Mouse (Mus musculus): ENCODE results near the gene Scarb2. TPM values are rescaled to one million over a fixed set of nuclear protein-coding genes. Genes with fewer than 3 reads are reported as not detected.

Gene Scarb2
- polyA plus RNA-seq, 1 experiment: 59.1 TPM

GRCm38 (mm10) chr5:92457410-92457809 is 49.2 kb downstream of the Scarb2 start:
- 62% methylated on average over 2 of the region's 2 CpGs for WGBS
- H3K4me3 ChIP-seq (replicated peaks; ENCODE audit: extremely low read depth, low read depth, low read length): no peak overlapping the region
- DNase-seq: no peak
- TF ChIP-seq CTCF (IDR thresholded peaks at IDR 0.05; ENCODE audit: insufficient read depth, low read length) (no peak), POLR2A (IDR thresholded peaks at IDR 0.05; ENCODE audit: borderline replicate concordance, extremely low read depth, low read depth, low read length) (no peak)
- H3K4me1 ChIP-seq (ENCODE audit: control insufficient read depth, insufficient read depth, low read length): no peaks in the 10 kb centered on the region

DNA sequence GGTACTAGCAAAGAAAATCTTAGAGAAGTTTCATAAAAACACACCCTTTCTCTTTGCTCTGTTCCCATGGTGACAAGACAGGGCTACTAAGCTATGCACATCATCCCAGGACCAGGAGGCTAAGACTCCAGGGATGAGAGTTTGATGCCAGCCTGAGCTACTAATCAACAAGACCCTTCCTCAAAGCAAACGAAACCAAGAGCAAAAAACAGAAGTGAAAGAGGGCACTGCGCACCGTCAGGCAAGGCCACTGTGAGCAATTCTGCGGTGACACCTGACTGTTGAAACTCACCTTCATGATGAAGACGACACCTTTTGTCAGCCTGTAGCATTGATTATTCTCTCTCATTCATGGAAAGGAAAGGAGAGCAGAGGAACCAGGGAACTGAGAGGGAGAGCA is 53.8 kb downstream of the Scarb2 start:
- TF ChIP-seq CTCF (IDR thresholded peaks at IDR 0.05; ENCODE audit: insufficient read depth, low read length) (no peak), POLR2A (IDR thresholded peaks at IDR 0.05; ENCODE audit: borderline replicate concordance, extremely low read depth, low read depth, low read length) (no peak)
- DNase-seq: no peak
- WGBS: 90% methylated on average over 5 of the region's 5 CpGs
- Histone ChIP-seq H3K4me1 (ENCODE audit: control insufficient read depth, insufficient read depth, low read length) (no peaks in the 10 kb centered on the region), H3K4me3 (replicated peaks; ENCODE audit: extremely low read depth, low read depth, low read length) (no peak overlapping the region)

DNA sequence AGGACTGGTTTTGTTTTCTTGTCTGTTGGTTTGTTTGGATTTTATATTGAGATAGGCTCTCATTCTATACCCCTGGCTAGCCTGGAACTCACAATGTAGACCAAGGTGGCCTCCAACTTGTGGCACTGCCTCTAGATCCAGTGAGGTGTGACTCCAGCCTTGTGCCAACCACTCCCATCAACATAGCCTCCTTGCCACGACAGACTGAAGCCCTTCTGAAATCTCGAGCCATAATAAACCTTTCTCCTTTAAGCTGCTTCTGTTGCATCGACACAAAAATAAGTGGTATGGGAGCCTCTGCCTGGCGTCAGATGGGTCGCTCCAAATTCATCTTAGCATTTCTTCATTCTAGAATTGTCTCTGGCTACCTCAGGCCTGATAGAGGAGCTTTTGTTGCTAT is 59.9 kb downstream of the Scarb2 start:
- no peak overlapping the region for H3K4me3 ChIP-seq (replicated peaks; ENCODE audit: extremely low read depth, low read depth, low read length)
- 95% methylated on average over 5 of the region's 5 CpGs for WGBS
- DNase-seq: no peak
- no peak for TF ChIP-seq CTCF (IDR thresholded peaks at IDR 0.05; ENCODE audit: insufficient read depth, low read length)
- no peak for TF ChIP-seq POLR2A (IDR thresholded peaks at IDR 0.05; ENCODE audit: borderline replicate concordance, extremely low read depth, low read depth, low read length)
- H3K4me1 ChIP-seq (ENCODE audit: control insufficient read depth, insufficient read depth, low read length): no peaks in the 10 kb centered on the region

- 86% methylated on average over 2 of the region's 2 CpGs for WGBS
- Histone ChIP-seq H3K4me1 (ENCODE audit: control insufficient read depth, insufficient read depth, low read length) (no peaks in the 10 kb centered on the region), H3K4me3 (replicated peaks; ENCODE audit: extremely low read depth, low read depth, low read length) (no peak overlapping the region)
- TF ChIP-seq POLR2A (IDR thresholded peaks at IDR 0.05; ENCODE audit: borderline replicate concordance, extremely low read depth, low read depth, low read length) (no peak), CTCF (IDR thresholded peaks at IDR 0.05; ENCODE audit: insufficient read depth, low read length) (no peak)
- no peak for DNase-seq
These were observed 61.6 kb downstream of the Scarb2 start for GRCm38 (mm10) chr5:92445016-92445415.

DNA sequence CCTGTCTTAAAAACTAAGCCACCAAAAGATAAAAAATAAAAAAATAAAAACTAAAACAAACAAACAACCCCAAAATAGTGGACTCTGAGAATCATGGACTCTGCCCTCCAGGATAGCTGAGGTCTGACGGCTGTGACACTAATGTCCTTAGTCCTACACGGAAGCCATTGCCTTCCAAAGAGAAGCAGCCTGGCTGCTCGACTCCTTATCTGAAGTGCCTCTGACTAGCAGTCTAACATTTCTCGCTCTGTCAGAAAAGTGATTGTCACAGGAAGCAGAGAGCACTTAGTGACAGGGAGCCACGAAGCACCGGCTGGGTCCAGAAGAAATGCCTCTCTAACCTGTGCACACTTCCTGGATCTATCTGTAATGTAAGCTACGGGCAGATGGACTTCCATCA is 63.7 kb downstream of the Scarb2 start:
- no peak for TF ChIP-seq POLR2A (IDR thresholded peaks at IDR 0.05; ENCODE audit: borderline replicate concordance, extremely low read depth, low read depth, low read length)
- no peak for TF ChIP-seq CTCF (IDR thresholded peaks at IDR 0.05; ENCODE audit: insufficient read depth, low read length)
- WGBS: 43% methylated on average over 7 of the region's 7 CpGs
- Histone ChIP-seq H3K4me3 (replicated peaks; ENCODE audit: extremely low read depth, low read depth, low read length) (no peak overlapping the region), H3K4me1 (ENCODE audit: control insufficient read depth, insufficient read depth, low read length) (no peaks in the 10 kb centered on the region)
- DNase-seq: no peak

- WGBS: 63% methylated on average over 5 of the region's 5 CpGs
These were observed 65.1 kb downstream of the Scarb2 start for GRCm38 (mm10) chr5:92441494-92441893.

DNA sequence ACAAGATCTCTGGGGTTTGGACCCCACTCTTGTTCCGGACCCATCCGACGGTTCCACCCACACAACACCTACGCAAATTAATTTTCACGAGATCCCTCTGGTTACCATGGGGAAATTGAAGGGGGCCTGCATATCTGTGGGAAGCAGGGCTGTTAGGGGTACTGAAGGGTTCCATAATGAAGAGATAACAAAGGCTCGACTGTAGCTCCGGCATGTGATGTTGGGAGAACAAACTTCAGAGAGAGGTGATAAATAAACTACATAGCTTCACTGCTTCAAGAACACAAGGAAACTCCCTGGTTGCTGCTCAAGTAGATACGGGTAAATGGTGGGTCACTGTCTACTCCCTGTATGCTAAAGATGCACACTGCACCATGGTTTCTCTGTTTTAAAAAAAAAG is 68.1 kb downstream of the Scarb2 start:
- TF ChIP-seq CTCF (IDR thresholded peaks at IDR 0.05; ENCODE audit: insufficient read depth, low read length): no peak
- TF ChIP-seq POLR2A (IDR thresholded peaks at IDR 0.05; ENCODE audit: borderline replicate concordance, extremely low read depth, low read depth, low read length): no peak
- DNase-seq: no peak
- no peaks in the 10 kb centered on the region; the same call in 1 of the 2 replicates for H3K4me1 ChIP-seq (ENCODE audit: control insufficient read depth, insufficient read depth, low read length)
- 80% methylated on average over 8 of the region's 8 CpGs for WGBS
- no peak overlapping the region for H3K4me3 ChIP-seq (replicated peaks; ENCODE audit: extremely low read depth, low read depth, low read length)

More at GRCm38 (mm10) chr5:92441494-92441893, 65.1 kb downstream of the Scarb2 start:
- H3K4me3 ChIP-seq (replicated peaks; ENCODE audit: extremely low read depth, low read depth, low read length): no peak overlapping the region
- DNase-seq: no peak
- no peaks in the 10 kb centered on the region for H3K4me1 ChIP-seq (ENCODE audit: control insufficient read depth, insufficient read depth, low read length)
- TF ChIP-seq CTCF (IDR thresholded peaks at IDR 0.05; ENCODE audit: insufficient read depth, low read length) (no peak), POLR2A (IDR thresholded peaks at IDR 0.05; ENCODE audit: borderline replicate concordance, extremely low read depth, low read depth, low read length) (no peak)

- TF ChIP-seq POLR2A (IDR thresholded peaks at IDR 0.05; ENCODE audit: borderline replicate concordance, extremely low read depth, low read depth, low read length) (peak; percentile 59; the same call in 1 of the 2 replicates), CTCF (IDR thresholded peaks at IDR 0.05; ENCODE audit: insufficient read depth, low read length) (no peak)
- under 1% methylated on average over 34 of the region's 34 CpGs for WGBS
- peak; percentile 96 for DNase-seq
These were observed 71.5 kb downstream of the Scarb2 start, which contains the start of gene Nup54 for GRCm38 (mm10) chr5:92435025-92435584. TSS of gene Nup54 (minus strand) at chr5:92435219.

DNA sequence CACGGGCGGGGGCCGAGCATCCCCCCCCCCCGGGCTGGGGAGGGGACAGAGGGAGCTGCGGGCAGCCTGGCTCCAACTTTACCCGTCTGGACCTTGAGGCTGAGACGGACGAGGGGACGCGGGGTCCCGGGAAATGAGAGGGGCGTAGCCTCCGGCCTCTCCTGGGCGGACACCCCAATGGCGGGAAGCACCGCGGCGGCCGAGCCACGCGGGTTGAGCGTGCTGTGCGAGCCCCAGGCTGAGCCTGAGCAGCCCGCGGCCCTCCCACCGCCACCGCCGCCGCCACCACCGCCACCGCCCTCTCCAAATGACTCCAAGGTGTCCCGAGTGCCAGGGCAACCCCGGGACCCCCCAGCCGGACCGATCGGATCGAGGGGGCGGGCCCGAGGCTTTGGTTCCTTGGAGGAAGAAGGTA is 72.1 kb downstream of the Scarb2 start:
- no peaks in the 10 kb centered on the region; the same call in 1 of the 2 replicates for H3K4me1 ChIP-seq (ENCODE audit: control insufficient read depth, insufficient read depth, low read length)
- H3K4me3 ChIP-seq (replicated peaks; ENCODE audit: extremely low read depth, low read depth, low read length): peak overlapping the region; percentile 66
- no peak for TF ChIP-seq CTCF (IDR thresholded peaks at IDR 0.05; ENCODE audit: insufficient read depth, low read length)
- TF ChIP-seq POLR2A (IDR thresholded peaks at IDR 0.05; ENCODE audit: borderline replicate concordance, extremely low read depth, low read depth, low read length): no peak
- no peak for DNase-seq
- WGBS: 1% methylated on average over 31 of the region's 39 CpGs

More at GRCm38 (mm10) chr5:92435025-92435584, 71.5 kb downstream of the Scarb2 start, which contains the start of gene Nup54:
- Histone ChIP-seq H3K4me1 (ENCODE audit: control insufficient read depth, insufficient read depth, low read length) (no peaks in the 10 kb centered on the region; the same call in 1 of the 2 replicates), H3K4me3 (replicated peaks; ENCODE audit: extremely low read depth, low read depth, low read length) (peak within 1 kb of the TSS; percentile 66)

- Histone ChIP-seq H3K4me1 (ENCODE audit: control insufficient read depth, insufficient read depth, low read length) (no peaks in the 10 kb centered on the region; the same call in 1 of the 2 replicates), H3K4me3 (replicated peaks; ENCODE audit: extremely low read depth, low read depth, low read length) (peak overlapping the region; percentile 66)
- no peak for DNase-seq
- TF ChIP-seq POLR2A (IDR thresholded peaks at IDR 0.05; ENCODE audit: borderline replicate concordance, extremely low read depth, low read depth, low read length): no peak
- TF ChIP-seq CTCF (IDR thresholded peaks at IDR 0.05; ENCODE audit: insufficient read depth, low read length): no peak
- WGBS: 2% methylated on average over 12 of the region's 12 CpGs
These were observed 72.6 kb downstream of the Scarb2 start for GRCm38 (mm10) chr5:92434070-92434469.

Measured in lung, adult 2 months (tissue).